Mouse (Mus musculus) MEL (cell line): Measurements from ENCODE around the gene Ptpa.

Experiments used
- CTCF ChIP-seq, 3 experiments: IDR thresholded peaks in 2 of 3; conservative IDR thresholded peaks in 1 of 3; 2 replicates each; pipeline ENCODE4 v1.5.1; 2011 to 2012; ENCODE audit warnings: low read length in 3 of 3, low read depth in 2 of 3, mild to moderate bottlenecking in 2 of 3, improper control_type of control experiment in 1 of 3, inconsistent platforms in 1 of 3, mixed read lengths in 1 of 3, moderate library complexity in 1 of 3; ENCODE audit not compliant: control insufficient read depth in 1 of 3, insufficient read depth in 1 of 3, poor library complexity in 1 of 3, severe bottlenecking in 1 of 3
- E2F4 ChIP-seq: IDR thresholded peaks from 2 replicates; pipeline ENCODE4 v1.6.1; 2011; ENCODE audit warnings: low read depth, low read length, improper control_type of control experiment, borderline replicate concordance
- EP300 ChIP-seq, 2 experiments: IDR thresholded peaks; 2 replicates each; pipeline ENCODE4 v1.6.1; 2011; ENCODE audit warnings: improper control_type of control experiment in 2 of 2, low read length in 2 of 2, low read depth in 1 of 2, mild to moderate bottlenecking in 1 of 2
- MYC ChIP-seq: IDR thresholded peaks from 2 replicates; pipeline ENCODE4 v1.6.1; 2011; ENCODE audit warnings: low read depth, mild to moderate bottlenecking, low read length, improper control_type of control experiment, moderate library complexity
- SIN3A ChIP-seq: IDR thresholded peaks from 2 replicates; pipeline ENCODE4 v1.6.1; 2012; ENCODE audit warnings: low read length, improper control_type of control experiment, inconsistent platforms
- TAL1 ChIP-seq: IDR thresholded peaks from 2 replicates; pipeline ENCODE4 v1.6.1; 2012; ENCODE audit warnings: mild to moderate bottlenecking, inconsistent platforms, low read length, moderate library complexity, mixed read lengths

DNA sequence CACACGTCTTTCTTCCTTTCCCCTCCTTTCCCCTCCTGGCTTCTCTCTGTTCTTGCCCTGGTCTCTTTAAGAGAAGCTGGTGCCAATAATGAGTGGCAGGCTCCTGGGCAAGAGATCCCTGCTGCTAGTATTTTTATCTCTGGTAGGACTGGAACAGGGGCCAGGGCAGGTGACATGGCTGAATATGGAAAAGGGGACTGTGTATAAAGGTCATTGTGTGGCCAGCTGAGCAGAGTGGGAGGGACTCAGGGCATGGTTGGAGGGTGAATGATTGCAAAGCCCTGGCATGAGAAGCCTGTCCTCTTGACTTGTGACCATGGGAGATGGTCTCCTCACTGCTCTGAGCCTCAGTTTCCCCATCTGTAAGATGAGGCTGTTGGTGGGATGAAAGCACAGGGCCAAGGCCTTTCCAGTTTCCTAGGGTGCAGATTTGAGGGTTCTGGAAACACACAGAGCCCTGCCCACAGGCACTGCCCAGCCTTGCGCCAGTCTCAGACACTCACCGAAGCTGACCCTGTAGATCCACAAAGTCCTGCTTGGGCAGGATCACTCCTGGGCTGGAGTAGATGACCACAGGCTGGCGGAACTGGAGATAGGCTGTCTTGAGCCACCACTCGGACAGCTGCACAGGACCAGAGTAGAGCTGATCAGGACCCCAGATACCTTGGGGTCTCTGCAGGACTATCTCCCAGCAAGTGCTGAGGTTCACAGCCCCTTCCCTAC lies 6.2 kb upstream of the Ptpa start:
- TF ChIP-seq MYC: no peak
- no peak for TF ChIP-seq EP300 (IDR thresholded peaks at IDR 0.05; ENCODE audit: low read depth in 1 of 2, low read length in 2 of 2)
- no peak for TF ChIP-seq TAL1
- no peak for TF ChIP-seq SIN3A
- TF ChIP-seq CTCF (IDR thresholded peaks at IDR 0.05 in 2 of 3, conservative IDR thresholded peaks at IDR 0.05 in 1 of 3; ENCODE audit: control insufficient read depth in 1 of 3, insufficient read depth in 1 of 3, low read depth in 2 of 3, low read length in 3 of 3, poor library complexity in 1 of 3, severe bottlenecking in 1 of 3): no peak
- TF ChIP-seq E2F4: no peak
